Mouse (Mus musculus) liver, adult 2 months (tissue): Measurements from ENCODE around the gene Calcrl. TPM values are rescaled to one million over a fixed set of nuclear protein-coding genes. Genes with fewer than 3 reads are reported as not detected.
A peak's percentile ranks its signal among the peaks of the same experiment; 100 is the strongest.

Source experiments
- DNase-seq: peaks from one replicate; pipeline ENCODE4 v3.0.0-alpha.2; 2011; ENCODE audit warnings: low read depth, low spot score; ENCODE audit errors: extremely low read depth
- H3K27ac ChIP-seq: fragments of 200-500 bp; replicated peaks from 2 replicates; pipeline ENCODE4 v1.5.1; 2012; ENCODE audit warnings: low read depth, mild to moderate bottlenecking, control low read depth, inconsistent platforms, low read length; ENCODE audit not compliant: insufficient read depth
- H3K27me3 ChIP-seq: fragments of 200-500 bp; 2 replicates; pipeline ENCODE4 v1.6.1; 2012; ENCODE audit warnings: mild to moderate bottlenecking, moderate library complexity, low read length, inconsistent platforms; ENCODE audit not compliant: control insufficient read depth, insufficient read depth
- H3K36me3 ChIP-seq: fragments of 200-500 bp; 2 replicates; pipeline ENCODE4 v1.6.1; 2012; ENCODE audit warnings: low read length, inconsistent platforms; ENCODE audit not compliant: control insufficient read depth, insufficient read depth
- H3K4me1 ChIP-seq: fragments of 200-500 bp; 2 replicates; pipeline ENCODE4 v1.6.1; 2011; ENCODE audit warnings: low read length; ENCODE audit not compliant: control insufficient read depth, insufficient read depth
- H3K4me3 ChIP-seq: fragments of 200-500 bp; 2 replicates; pipeline ENCODE4 v1.5.1; 2011; ENCODE audit warnings: low read depth, mild to moderate bottlenecking, control low read depth, low read length, moderate library complexity; ENCODE audit not compliant: insufficient read depth
- H3K79me2 ChIP-seq: fragments of 200-500 bp; 2 replicates; pipeline ENCODE4 v1.6.1; 2012; ENCODE audit warnings: inconsistent platforms, mild to moderate bottlenecking, low read length, moderate library complexity; ENCODE audit not compliant: control insufficient read depth, insufficient read depth
- H3K9ac ChIP-seq: fragments of 200-500 bp; 2 replicates; pipeline ENCODE4 v1.6.1; 2012; ENCODE audit warnings: low read depth, mild to moderate bottlenecking, control low read depth, inconsistent platforms, low read length
- CTCF ChIP-seq: fragments of 200-500 bp; IDR thresholded peaks from 2 replicates; pipeline ENCODE4 v1.5.1; 2011; ENCODE audit warnings: low read depth, low read length, control low read depth
- POLR2A ChIP-seq: fragments of 200-500 bp; IDR thresholded peaks from 2 replicates; pipeline ENCODE4 v1.6.1; 2011; ENCODE audit warnings: low read length, control low read depth; ENCODE audit not compliant: insufficient read depth; ENCODE audit errors: extremely low read depth
- WGBS: fragments of 180-500 bp; shearing (Covaris S2); methylation state at CpG from one replicate; pipeline ENCODE4 v1.1.7; 2018; 5-methylcytosine and 5-hydroxymethylcytosine counted together
- polyA plus RNA-seq: library from polyadenylated mRNA; depleted of rRNA; stranded (reverse); fragments of >200 nt; gene quantifications from 2 replicates; pipeline ENCODE4 v1.2.3, GENCODE M21; 2012
- total RNA-seq: library from RNA; depleted of rRNA; stranded (reverse); fragments of >200 nt; gene quantifications from 2 replicates; pipeline ENCODE4 v1.2.3, GENCODE M21; 2014

Calcrl gene
- total and polyA plus RNA-seq, 2 experiments, result 7.5 to 31.3 TPM

- no peaks in the 10 kb centered on the region for H3K27me3 ChIP-seq
- DNase-seq, result no peak
- TF ChIP-seq CTCF, result no peak
- no peak for TF ChIP-seq POLR2A
- no peaks in the 10 kb centered on the region for H3K79me2 ChIP-seq
- H3K4me1 ChIP-seq, result no peaks in the 10 kb centered on the region
- no peak overlapping the region for H3K9ac ChIP-seq
- 48% methylated on average over 3 of the region's 3 CpGs for WGBS
- no peak overlapping the region for H3K27ac ChIP-seq
- H3K4me3 ChIP-seq, result no peak overlapping the region
- H3K36me3 ChIP-seq, result no peaks in the 10 kb centered on the region
Measured at GRCm38 (mm10) chr2:84365266-84365665, 59.9 kb downstream of the Calcrl start.

DNA sequence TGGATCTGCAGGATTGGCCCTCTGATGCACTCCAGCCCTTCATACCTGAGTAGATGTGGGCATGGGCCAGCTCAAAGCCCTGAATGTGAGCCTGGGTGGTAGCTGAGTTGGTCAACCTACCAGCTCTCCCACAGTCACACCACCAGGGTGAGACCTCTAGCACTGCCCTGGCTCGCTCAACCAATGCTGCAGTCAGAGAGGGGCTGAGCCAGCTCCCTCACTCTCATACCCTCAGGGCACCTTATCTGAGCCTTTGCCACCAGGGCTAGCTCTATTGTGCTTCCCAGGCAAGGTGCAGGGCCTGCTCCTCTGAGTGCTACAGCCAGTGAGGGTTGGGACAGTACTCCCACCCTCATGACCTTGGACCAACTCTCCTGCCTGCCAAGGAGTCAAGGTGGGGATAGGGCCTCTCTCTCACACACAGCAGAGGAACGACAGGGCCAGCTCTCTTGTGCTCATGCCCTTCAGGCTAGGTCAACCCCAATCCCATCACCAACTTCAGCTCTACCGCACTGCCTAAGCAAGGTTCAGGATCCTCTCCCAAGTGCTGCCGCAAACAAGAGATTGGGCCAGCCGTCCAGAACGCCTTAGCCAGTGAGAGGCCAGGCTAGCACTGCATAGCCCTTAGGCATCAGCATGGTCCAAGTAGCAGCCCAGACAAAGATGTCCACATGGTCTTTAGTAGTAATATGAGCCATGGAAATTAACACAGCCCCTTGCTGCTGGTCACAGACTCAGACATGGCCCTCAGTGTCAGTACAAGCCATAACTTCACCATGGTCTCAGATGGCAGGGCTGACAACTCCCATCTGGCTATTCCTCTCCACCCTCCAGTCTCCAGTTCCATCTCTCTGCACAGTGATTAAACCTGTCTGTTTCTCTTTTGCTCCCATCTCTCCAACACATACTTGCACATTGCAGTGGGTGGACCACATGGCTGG lies 62.2 kb downstream of the Calcrl start:
- Histone ChIP-seq H3K4me3 (no peak overlapping the region), H3K79me2 (no peaks in the 10 kb centered on the region), H3K4me1 (peaks cover 6% of the 10 kb centered on the region; the same call in 1 of the 2 replicates), H3K9ac (no peak overlapping the region), H3K36me3 (no peaks in the 10 kb centered on the region), H3K27me3 (no peaks in the 10 kb centered on the region), H3K27ac (no peak overlapping the region)
- WGBS, result 93% methylated on average over 6 of the region's 6 CpGs
- DNase-seq, result no peak
- no peak for TF ChIP-seq CTCF
- no peak for TF ChIP-seq POLR2A

DNA sequence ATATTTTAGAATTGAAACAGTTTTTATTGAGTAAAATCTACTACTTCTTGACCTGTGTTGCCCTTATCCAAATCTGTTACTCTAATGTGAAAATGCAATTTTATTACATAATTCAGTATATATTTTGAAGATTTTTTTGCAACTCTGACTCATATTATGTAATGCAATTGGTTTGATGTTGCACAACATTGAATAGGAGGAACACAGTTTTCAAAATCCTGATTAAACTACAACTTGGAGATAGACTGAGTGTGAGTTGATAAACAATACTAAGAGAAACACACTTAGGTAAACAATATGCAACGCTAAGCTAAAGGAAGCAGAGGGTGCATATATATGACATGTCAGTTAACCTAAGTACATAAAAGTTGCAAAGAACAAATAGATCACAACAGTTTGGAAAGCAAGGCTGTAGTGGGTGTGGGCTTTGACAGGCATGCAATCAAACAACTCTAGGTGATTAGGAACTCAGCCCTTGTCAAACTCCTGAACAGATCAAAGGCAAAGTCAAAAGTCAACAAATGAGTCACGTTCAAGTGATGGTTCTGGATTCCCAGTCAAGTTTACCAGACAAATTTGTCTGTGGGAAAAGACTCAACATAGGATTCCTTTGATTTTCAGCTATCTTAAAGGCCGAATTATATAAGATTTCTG lies 66.4 kb downstream of the Calcrl start:
- no peaks in the 10 kb centered on the region for H3K79me2 ChIP-seq
- TF ChIP-seq CTCF, result no peak
- TF ChIP-seq POLR2A, result no peak
- H3K27me3 ChIP-seq, result no peaks in the 10 kb centered on the region
- DNase-seq, result peak; percentile 79
- no peak overlapping the region for H3K9ac ChIP-seq
- H3K27ac ChIP-seq, result no peak overlapping the region
- no peaks in the 10 kb centered on the region; the same call in 1 of the 2 replicates for H3K36me3 ChIP-seq
- WGBS, result 24% methylated on average over 3 of the region's 3 CpGs
- no peak overlapping the region for H3K4me3 ChIP-seq
- peaks cover 6% of the 10 kb centered on the region; the same call in 1 of the 2 replicates for H3K4me1 ChIP-seq

GRCm38 (mm10) chr2:84355281-84355680 lies 69.9 kb downstream of the Calcrl start:
- Histone ChIP-seq H3K27me3 (no peaks in the 10 kb centered on the region), H3K27ac (no peak overlapping the region), H3K4me3 (no peak overlapping the region), H3K9ac (no peak overlapping the region), H3K36me3 (peaks cover 2% of the 10 kb centered on the region; the same call in 1 of the 2 replicates), H3K79me2 (no peaks in the 10 kb centered on the region), H3K4me1 (peaks cover 6% of the 10 kb centered on the region; the same call in 1 of the 2 replicates)
- 76% methylated on average over 4 of the region's 4 CpGs for WGBS
- TF ChIP-seq CTCF (no peak), POLR2A (no peak)
- DNase-seq, result no peak

DNA sequence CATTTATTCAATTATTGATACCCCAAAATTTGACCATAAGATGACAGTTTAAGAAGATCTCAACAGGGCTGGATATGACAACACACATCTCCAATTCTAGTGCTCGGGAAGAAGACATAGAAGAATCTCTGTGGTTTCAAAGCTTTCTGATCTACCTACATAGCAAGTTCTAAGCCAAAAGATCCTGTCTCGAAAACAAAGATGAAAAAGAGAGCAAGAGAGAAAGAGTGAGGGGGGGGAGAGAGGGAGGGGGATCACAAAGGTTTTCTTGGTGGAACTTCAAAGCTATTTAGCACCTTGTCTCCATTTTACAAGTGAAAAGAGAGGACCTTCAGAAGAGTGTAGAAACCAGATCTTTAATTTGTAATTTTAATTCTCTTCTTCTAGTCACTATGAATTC lies 77.8 kb downstream of the Calcrl start:
- Histone ChIP-seq H3K79me2 (no peaks in the 10 kb centered on the region), H3K4me1 (no peaks in the 10 kb centered on the region), H3K9ac (no peak overlapping the region), H3K4me3 (no peak overlapping the region), H3K27me3 (no peaks in the 10 kb centered on the region), H3K27ac (no peak overlapping the region), H3K36me3 (peaks cover 6% of the 10 kb centered on the region; the same call in 1 of the 2 replicates)
- DNase-seq, result no peak
- WGBS, result 88% methylated on average over 2 of the region's 2 CpGs
- no peak for TF ChIP-seq CTCF
- TF ChIP-seq POLR2A, result no peak
